Mouse (Mus musculus) v-Abl transformed pro-B cells (cell line): ENCODE data around the gene Atp4b.
"Not testable (repeated sequence)": the region's sequence is repeated elsewhere in the genome, so short reads cannot be mapped to it uniquely, and the experiment has no call there.

Source experiments
- in situ Hi-C, 2 experiments: fragments of 400-800 bp; cut with MboI; formaldehyde crosslinking; loops; one replicate each; pipeline ENCODE4 v1.15.1; 2025; ENCODE audit not compliant: unreplicated experiment in 2 of 2

Gene Atp4b

GRCm38 (mm10) chr8:13338255-13338860 is 58.3 kb downstream of the Atp4b start, which contains the start of gene Tfdp1:
TSS of gene Tfdp1 (plus strand) at chr8:13338751.
- in situ Hi-C loops = no loop called here

- in situ Hi-C loops = no loop called here
Measured at GRCm38 (mm10) chr8:13337678-13338077, 58.9 kb downstream of the Atp4b start.

GRCm38 (mm10) chr8:13337245-13337644 is 59.4 kb downstream of the Atp4b start:
- in situ Hi-C loops = not testable (repeated sequence)
